Mouse (Mus musculus): ENCODE measurements around the gene Gpr45. TPM values are rescaled to one million over a fixed set of nuclear protein-coding genes. Genes with fewer than 3 reads are reported as not detected.
"Not testable (repeated sequence)": the region's sequence is repeated elsewhere in the genome, so short reads cannot be mapped to it uniquely, and the experiment has no call there.

Gpr45 gene
- total RNA-seq, 2 experiments from 2014 or later, result 26.2 to 27.4 TPM

DNA sequence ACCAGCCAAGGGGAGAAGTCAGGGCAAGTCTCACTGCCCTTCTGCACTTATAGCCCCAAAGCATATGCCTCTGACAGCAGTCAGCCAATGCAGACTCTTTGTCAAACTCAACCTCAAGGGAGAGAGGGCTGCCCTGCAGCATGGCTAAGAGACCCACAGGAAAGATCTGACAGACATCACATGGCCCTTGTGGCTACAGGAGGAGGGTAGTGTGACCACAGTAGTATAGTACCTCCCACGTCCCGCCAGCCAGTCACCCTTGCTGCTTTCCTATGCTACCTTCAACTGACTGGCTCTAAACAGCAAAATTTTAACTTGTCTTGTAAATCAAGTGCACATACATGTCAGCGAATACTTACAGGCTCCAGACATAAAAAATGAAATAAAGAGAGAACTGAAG, 31.4 kb downstream of the Gpr45 start:
- no peak for TF ChIP-seq CTCF (conservative IDR thresholded peaks at IDR 0.05)

DNA sequence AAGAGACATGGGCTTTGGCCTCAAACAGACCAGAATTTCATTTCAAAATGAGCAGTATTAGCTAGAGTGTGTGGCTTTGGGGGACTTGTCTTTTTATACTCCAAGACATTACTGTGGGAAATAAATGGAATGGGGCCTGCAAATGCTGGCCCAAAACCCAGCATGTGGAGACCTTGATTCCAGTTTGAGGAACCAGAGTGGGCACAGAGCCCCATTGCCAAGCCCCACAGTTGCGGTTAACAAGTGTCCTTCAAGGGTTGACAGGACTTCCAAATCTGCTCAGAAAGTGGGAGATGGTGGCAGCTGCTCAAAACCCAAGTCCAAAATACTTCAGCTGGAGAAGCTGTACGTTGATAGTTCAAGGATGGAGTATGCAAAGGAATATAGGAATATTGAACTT, 36.3 kb downstream of the Gpr45 start:
- no peak for DNase-seq (ENCODE audit: low spot score in 2 of 2)
- H3K4me3 ChIP-seq, result no peak overlapping the region
- no peak overlapping the region for H3K27ac ChIP-seq
- no peak for TF ChIP-seq CTCF (conservative IDR thresholded peaks at IDR 0.05)

More for the DNA sequence above, 31.4 kb downstream of the Gpr45 start:
- no peak for DNase-seq (ENCODE audit: low spot score in 2 of 2)
- no peak overlapping the region for H3K4me3 ChIP-seq
- H3K27ac ChIP-seq, result no peak overlapping the region

DNA sequence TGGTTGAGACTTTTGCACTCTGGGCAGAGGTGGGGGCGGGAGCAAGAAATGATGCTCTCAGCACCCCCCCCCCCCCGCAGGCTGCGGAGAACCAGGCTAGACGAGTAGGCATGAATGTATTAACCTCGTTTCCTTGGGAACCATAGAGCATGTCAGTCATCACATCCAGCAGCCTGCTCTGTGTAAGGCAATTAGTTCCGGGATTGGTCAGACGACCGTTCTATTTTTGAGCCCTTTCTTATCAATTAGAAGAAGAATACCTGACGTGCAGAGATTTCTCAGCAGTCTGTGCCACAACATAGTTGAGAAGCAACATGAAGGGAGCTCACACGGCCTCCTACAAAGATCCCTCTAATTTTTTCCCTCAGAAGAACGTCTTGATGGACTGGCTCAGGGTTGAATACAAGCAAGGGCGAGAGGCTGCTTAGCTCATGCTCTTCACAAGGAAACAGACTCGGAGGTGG, 53.4 kb downstream of the Gpr45 start:
- peak; percentile 21 to 46 for DNase-seq (ENCODE audit: low spot score in 2 of 2)
- Histone ChIP-seq H3K4me3 (peak overlapping the region; percentile 39), H3K27ac (peak overlapping the region; percentile 70)
- TF ChIP-seq CTCF (conservative IDR thresholded peaks at IDR 0.05), result no peak

DNA sequence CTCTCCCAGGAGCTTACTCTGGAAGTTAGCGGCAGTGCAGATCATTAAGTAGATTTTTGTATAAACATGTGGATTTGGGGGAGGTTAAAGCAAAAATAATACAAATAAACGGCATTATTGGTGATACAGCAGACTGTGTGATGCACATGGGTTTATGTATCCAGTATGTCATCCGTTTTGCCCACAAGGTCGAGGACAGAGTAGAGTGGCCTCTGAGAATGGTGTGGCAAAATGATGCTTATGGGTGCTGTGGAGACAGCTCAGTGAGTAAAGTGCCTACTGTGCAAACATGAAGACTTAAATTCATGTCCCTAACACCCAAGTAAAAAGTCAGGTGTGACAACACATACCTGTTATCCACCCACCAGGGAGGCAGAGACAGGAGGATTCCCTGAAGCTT, 53.9 kb downstream of the Gpr45 start:
- peak overlapping the region; percentile 70 for H3K27ac ChIP-seq
- H3K4me3 ChIP-seq, result peak overlapping the region; percentile 39
- DNase-seq (ENCODE audit: low spot score in 2 of 2), result no peak
- no peak for TF ChIP-seq CTCF (conservative IDR thresholded peaks at IDR 0.05)

DNA sequence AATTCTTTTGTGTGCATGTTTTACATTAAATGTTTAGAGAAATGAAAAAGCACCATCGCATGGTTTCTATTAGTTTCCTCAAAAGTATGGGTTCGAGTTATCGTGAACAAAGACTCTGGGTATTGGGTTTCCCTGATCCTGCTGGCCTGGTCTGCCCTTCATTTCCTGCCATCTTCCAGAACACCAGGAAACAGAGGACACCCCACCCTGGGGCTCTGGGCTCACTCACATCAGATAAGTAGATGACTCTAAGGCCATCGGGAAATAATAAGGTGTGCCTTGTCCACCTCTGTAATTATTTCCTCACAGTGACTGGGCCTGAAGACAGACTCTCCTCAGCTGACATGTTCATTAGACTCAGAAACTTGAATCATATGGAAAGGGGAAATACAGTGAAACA, 57.8 kb downstream of the Gpr45 start:
- TF ChIP-seq CTCF (conservative IDR thresholded peaks at IDR 0.05), result no peak
- no peak overlapping the region for H3K27ac ChIP-seq
- no peak for DNase-seq (ENCODE audit: low spot score in 2 of 2)
- H3K4me3 ChIP-seq, result no peak overlapping the region

DNA sequence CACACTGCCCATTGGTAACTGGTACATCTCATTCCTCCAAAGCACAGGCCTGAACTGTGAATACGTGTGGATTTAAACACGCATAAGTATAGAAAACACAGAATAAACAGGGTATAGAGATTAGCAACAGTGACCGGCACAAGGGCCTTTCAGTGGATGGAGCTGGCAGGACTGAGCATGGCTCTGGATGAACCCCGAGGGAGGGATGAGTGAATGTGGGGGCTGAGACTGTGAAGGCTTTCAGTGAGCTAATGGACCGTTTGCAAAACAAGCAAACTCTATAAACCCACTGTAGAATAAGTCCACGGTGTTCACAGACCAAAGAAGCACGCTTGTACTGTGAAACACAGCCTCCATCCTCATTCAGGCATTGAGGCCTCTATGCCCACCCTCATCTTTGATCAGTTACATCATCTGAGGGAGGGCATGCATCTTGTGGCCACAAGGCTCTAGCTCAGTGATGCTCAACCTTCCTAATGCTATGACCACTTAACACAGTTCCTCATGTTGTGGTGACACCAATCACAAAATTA, 62.5 kb downstream of the Gpr45 start:
- not testable (repeated sequence) for H3K4me3 ChIP-seq; H3K27ac ChIP-seq; DNase-seq (ENCODE audit: low spot score in 2 of 2)

DNA sequence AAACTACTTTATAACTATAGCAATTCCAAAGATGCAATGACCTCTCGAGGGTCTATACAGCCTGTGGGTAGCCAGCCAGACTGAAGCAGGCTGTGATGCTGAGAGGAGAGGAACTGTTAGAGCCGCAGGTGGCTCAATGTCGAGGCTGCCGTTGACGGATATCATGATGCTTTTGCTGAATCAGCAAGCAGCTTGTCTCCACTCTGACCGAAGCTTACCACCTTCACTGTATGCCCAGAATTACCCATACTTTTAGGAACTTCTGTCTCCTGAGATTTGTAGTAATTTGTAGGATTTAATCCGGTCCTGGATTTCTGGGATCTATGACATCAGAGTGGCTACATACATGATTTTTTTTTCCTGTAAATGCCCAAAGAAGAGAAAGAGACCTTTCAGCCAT, 83.3 kb downstream of the Gpr45 start:
- no peak for DNase-seq (ENCODE audit: low spot score in 2 of 2)
- no peak overlapping the region for H3K4me3 ChIP-seq
- TF ChIP-seq CTCF (conservative IDR thresholded peaks at IDR 0.05), result no peak
- H3K27ac ChIP-seq, result no peak overlapping the region

DNA sequence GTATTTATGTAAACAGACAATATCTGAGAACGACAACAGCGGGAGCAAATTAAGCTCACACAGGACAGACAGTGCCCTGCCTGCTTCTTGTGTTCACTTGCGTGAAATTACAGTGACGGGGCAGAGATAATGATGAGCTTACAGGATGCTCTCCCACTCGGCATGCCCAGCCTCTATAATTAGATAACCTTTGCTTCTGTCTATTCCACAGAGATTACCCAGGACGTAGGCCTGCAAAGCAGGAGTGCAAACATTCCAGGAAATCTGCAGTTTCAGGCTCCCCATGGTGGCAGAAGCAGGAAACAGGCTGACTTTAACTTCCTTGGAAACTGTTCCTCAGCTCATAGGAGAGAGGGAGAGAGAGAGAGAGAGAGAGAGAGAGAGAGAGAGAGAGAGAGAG, 89.6 kb downstream of the Gpr45 start:
- peak; percentile 62 for TF ChIP-seq CTCF (conservative IDR thresholded peaks at IDR 0.05)
- DNase-seq (ENCODE audit: low spot score in 2 of 2), result peak in 1 of 2 experiments; percentile 26
- Histone ChIP-seq H3K4me3 (no peak overlapping the region), H3K27ac (no peak overlapping the region)

DNA sequence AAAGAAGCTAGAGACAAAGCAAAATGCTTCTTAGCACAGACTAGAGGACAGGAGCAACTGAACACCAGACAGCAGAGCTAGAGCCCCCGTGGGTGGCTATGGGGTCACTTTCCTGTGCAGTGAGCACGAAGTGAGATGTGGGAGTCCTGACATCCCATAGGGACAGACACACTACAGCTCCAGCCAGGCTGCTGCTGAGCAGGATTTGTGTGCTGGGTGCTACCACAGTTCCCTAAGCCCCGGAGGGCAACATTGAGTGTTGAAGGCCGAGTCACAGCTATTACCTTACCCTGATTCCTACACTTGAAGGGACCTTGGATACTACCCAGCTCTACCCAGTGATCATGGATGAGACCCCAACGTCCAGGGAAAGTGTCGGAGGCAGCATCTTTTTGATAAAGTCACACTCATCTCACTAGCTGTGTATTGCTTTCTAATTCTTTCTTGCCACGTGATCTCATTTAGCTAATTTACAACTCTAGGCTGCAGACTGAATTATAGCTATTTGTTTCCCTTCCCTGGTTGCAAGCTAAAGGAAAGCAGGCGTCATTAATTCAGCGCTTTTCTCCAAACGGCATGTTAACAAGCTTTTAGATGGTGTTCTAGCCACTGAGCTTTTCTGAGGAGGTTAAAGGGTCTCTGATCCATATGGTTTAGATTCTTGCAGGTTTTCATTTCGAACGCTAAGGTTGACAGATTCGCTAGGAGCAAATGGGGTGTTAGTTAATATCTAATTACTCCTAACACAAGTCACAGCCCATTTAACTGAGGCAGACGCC, 92.7 kb downstream of the Gpr45 start:
- TF ChIP-seq CTCF (conservative IDR thresholded peaks at IDR 0.05), result no peak
- no peak for DNase-seq (ENCODE audit: low spot score in 2 of 2)
- no peak overlapping the region for H3K4me3 ChIP-seq
- no peak overlapping the region for H3K27ac ChIP-seq

DNA sequence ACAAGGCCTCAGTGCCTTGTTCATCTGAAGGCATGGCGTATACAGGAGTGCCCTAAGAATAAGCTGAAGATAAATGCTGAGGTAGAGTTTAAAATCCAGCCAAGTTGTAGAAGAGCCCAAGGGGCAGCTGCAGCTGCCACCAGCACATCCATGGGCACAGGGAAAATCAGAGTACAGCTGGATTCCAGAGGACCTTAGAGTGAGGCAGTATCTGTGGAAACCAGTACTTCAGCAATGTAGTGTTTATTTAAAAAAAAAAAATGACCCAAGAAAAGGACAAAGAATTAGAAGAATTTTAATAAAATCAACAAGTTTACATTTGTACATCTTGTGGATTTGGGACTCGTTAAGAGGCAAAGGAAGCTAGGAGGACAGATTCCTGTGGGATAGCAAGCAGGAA, 94.3 kb downstream of the Gpr45 start:
- Histone ChIP-seq H3K27ac (peak overlapping the region; percentile 46; the same call in 1 of the 2 replicates), H3K4me3 (no peak overlapping the region)
- DNase-seq (ENCODE audit: low spot score in 2 of 2), result no peak
- TF ChIP-seq CTCF (conservative IDR thresholded peaks at IDR 0.05), result no peak

DNA sequence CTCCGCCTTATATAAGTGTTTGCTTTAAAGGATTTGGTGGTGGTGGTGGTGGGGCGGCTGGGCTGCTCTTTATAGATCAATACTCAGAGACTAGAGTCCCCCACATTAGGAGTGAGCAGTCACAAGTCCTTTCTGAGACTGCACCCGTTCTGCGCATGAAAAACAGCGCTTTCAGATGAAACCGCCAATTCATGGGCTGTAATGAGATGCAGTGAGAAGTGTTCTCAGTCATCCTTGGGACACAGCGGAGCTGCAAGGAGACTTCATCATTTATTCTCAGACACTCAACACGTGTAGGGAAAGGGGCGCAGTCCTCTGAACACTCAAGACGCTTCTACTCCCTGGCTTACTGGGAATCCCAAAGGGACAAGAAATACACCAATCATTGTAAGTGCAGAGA, 95.1 kb downstream of the Gpr45 start:
- no peak for DNase-seq (ENCODE audit: low spot score in 2 of 2)
- Histone ChIP-seq H3K27ac (peak overlapping the region; percentile 46; the same call in 1 of the 2 replicates), H3K4me3 (no peak overlapping the region; the same call in 1 of the 2 replicates)
- TF ChIP-seq CTCF (conservative IDR thresholded peaks at IDR 0.05), result no peak

DNA sequence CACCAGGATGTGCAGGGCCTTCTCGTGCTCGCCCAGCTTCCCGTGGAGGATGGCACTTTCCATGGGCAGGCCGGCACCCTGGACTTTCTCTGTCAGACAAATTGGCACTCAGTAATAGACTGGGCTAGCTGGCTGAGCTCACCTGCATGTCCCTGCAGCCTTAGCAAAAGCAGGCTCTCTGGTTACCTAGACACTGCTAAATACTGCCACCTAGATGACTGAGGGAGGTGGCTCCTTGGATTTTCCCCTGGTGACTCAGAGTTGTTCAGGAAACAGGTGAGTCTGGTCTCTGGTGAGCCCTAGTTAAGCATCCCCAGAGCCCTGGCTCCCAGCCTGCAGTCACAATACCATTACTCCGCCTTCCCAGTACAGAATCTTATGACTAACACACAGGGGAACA, 99.2 kb downstream of the Gpr45 start:
- H3K27ac ChIP-seq, result no peak overlapping the region
- no peak for DNase-seq (ENCODE audit: low spot score in 2 of 2)
- peak; percentile 57 for TF ChIP-seq CTCF (conservative IDR thresholded peaks at IDR 0.05)
- no peak overlapping the region for H3K4me3 ChIP-seq

DNA sequence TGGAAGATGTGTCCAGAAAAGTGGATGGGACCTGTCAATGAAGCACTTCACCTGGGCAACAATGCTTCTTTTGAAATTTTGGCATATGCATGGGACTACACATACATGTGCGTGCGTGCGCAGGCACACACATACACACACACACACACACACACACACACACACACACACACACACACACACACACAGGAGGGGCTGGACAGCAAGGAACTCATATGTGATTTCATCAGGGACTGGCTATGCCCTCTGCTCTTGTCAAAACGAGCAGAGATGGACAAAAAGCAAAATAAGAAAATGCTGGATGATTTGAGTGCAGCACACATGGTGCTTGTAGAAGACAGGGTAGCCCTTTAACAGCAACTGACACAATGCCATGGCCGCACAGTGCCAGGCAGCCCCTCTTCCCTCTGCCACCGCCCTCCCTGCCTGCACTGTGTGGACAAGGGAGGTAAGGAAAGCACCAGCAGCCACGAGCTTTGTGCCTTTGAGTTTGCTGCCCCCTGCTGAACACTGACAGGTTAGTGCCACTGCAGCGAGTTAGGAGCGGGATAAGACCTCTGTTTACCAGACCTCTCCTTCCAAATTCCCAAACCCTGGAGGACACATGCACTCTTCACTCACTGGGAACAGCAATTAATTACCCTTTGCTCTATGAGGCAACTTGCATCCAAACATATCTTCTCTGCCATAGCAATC, 113.1 kb downstream of the Gpr45 start:
- no peak overlapping the region for H3K4me3 ChIP-seq
- peak; percentile 96 for TF ChIP-seq CTCF (conservative IDR thresholded peaks at IDR 0.05)
- H3K27ac ChIP-seq, result no peak overlapping the region
- DNase-seq (ENCODE audit: low spot score in 2 of 2), result peak; percentile 75 to 84
